Mouse (Mus musculus): Measurements from ENCODE around the gene Psmb8.
"Not testable (repeated sequence)": the region's sequence is repeated elsewhere in the genome, so short reads cannot be mapped to it uniquely, and the experiment has no call there.

Gene Psmb8

GRCm38 (mm10) chr17:34213936-34214335, 16.4 kb downstream of the Psmb8 start:
- DNase-seq (ENCODE audit: low read depth, low spot score), result no peak

DNA sequence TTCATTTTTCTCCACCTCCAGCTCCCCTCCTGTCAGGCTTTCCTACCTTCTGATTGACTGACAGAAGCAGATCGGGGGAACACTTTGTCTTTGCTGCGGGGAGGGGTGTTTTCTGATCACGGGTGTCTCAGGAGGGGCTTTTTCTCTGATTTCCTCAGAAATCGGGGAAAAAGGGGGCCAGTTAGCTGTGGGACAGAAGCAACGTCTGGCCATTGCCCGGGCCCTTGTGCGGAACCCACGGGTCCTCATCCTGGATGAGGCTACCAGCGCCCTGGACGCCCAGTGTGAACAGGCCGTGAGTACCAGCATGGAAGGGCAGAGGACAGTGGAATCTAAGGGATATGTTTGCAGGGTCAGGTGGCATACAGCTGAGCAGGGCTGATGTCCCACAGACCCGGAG, 17.7 kb downstream of the Psmb8 start:
- no peak for DNase-seq (ENCODE audit: low read depth, low spot score)

DNA sequence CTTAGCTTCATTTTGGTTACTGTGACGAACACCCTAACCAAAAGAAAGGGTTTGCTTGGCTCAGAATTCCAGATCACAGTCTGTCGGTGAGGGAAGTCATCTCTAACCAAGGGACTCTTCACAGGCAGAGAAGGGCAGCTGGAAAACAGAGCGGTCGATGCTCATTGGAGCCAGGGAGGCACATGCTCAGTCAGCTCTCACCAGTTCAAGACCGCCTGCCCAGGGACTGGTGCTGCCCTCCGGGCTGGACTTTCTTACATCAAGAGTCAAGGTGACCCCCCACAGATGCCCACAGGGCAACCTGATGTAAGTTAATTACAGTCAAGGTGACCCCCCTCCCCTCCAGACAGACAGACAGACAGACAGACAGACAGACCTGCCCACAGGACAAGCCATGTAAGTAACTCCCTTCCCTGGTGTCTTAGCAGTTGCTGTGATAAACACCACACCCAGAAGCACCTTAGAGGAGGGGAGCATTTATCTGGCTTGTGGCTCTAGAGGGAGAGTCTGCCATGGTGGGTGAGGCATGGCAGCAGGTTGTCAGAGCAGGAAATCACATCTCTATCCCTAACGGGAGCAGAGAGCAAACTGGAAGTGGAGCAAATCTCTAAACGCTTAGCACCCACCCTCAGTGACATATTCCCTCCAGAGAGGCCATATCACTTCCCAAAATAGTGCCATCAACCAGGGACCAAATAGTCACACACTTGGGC, 19.9 kb downstream of the Psmb8 start:
- DNase-seq (ENCODE audit: low read depth, low spot score), result no peak

DNA sequence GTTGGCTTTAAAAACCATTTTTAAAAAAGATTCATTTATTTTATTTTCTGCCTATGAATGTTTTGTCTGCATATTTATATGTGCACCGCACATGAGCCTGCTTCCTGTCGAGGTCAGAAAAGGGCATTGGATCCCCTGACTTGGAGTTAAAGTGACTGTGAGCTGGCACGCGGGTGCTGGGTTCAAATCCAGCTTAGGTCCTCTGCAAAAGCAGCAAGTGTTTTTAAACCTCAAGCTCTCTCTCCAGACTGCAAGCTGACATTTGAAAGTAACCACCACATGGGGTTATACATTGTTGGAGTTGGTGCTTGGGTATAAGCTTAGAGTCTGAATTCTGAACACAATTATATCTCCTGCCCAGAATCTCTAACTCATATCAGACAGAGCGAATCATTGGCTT, 20.5 kb downstream of the Psmb8 start:
- DNase-seq (ENCODE audit: low read depth, low spot score), result no peak

GRCm38 (mm10) chr17:34218675-34219074, 21.2 kb downstream of the Psmb8 start:
- DNase-seq (ENCODE audit: low read depth, low spot score), result no peak

DNA sequence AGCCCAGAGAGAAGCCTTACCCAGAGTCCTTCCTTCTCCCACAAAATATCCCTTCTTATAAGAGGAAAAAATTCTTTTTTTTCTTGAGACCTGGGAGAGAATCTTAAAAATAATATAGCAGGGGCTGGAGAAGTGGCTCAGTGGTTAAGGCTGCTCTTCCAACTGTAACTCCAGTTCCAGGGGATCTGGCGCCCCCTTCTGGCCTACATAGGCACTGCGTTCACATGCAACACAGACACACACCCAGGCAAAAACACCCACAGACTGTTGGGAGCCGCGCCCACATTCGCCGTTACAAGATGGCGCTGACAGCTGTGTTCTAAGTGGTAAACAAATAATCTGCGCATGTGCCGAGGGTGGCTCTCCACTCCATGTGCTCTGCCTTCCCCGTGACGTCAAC, 21.6 kb downstream of the Psmb8 start:
- not testable (repeated sequence) for DNase-seq (ENCODE audit: low read depth, low spot score)

- not testable (repeated sequence) for DNase-seq (ENCODE audit: low read depth, low spot score)
Observed at GRCm38 (mm10) chr17:34219801-34220200, 22.3 kb downstream of the Psmb8 start.

DNA sequence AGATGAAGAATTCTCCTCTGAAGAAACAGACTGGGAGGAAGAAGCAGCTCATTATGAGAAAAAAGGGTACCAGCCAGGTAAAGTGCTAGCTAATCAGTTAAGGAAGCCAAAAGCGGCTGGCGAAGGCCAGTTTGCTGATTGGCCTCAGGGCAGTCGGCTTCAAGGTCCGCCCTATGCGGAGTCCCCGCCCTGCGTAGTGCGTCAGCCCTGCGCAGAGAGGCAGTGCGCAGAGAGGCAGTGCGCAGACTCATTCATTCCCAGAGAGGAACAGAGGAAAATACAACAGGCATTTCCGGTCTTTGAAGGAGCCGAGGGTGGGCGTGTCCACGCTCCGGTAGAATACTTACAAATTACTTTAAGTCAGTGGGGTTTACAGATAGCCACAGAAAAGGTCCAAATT, 22.9 kb downstream of the Psmb8 start:
- not testable (repeated sequence) for DNase-seq (ENCODE audit: low read depth, low spot score)

- DNase-seq (ENCODE audit: low read depth, low spot score), result no peak
Observed at GRCm38 (mm10) chr17:34224816-34225215, 27.3 kb downstream of the Psmb8 start.

DNA sequence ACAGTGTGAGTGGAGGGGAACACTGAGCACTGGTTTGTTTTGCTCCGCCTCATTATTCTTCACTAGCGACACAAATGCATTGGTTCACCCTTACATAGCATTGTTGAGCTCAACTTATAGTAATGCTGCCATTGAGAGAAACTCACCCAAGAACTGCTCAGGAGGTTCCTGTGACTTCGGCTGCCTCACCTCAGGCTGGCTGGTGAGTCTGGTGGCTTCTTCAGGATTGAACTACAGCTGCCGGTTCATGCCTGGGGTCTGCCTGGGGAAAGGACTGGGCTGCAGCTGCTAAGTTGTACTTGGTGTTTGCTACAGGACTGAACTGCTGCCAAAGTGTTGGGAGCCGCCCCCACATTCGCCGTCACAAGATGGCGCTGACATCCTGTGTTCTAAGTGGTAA, 27.9 kb downstream of the Psmb8 start:
- DNase-seq (ENCODE audit: low read depth, low spot score), result no peak

DNA sequence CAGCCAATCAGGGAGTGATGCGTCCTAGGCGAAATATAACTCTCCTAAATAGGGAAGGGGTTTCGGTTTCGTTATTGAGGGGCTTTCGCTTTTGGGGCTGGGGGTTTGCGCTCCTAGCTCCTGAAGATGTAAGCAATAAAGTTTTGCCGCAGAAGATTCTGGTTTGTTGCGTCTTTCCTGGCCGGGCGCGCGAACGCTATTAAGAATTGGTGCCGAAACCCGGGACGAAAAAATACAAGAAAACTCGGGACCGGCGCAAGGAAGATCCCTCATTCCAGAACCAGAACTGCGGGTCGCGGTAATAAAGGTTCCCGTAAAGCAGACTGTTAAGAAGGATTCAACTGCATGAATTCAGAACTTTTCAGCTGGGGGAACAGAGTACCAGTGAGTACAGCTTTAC, 28.4 kb downstream of the Psmb8 start:
- DNase-seq (ENCODE audit: low read depth, low spot score), result not testable (repeated sequence)

- DNase-seq (ENCODE audit: low read depth, low spot score), result not testable (repeated sequence)
Observed at GRCm38 (mm10) chr17:34230971-34231370, 33.5 kb downstream of the Psmb8 start.

GRCm38 (mm10) chr17:34232021-34232420, 34.5 kb downstream of the Psmb8 start:
- not testable (repeated sequence) for DNase-seq (ENCODE audit: low read depth, low spot score)

DNA sequence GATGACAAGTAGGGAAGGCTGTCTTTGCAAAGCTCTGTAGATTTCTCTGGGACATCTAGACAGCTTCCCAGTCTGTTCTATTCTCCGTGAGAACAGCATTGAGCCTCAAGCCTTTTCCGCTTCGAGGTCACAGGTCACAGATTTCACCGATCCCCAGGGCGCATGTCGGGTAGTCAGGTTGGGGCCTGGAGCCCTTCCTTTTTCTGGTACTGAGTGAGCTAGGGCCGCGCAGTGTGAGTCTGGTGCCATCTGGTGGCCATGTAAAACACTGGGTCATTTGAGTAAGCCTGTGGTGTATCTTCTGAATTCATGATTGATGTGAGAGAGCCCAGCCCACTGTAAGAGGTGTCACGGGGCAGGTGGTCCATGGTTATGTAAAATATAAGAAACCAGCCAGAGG, 37.4 kb downstream of the Psmb8 start:
- DNase-seq (ENCODE audit: low read depth, low spot score), result no peak

DNA sequence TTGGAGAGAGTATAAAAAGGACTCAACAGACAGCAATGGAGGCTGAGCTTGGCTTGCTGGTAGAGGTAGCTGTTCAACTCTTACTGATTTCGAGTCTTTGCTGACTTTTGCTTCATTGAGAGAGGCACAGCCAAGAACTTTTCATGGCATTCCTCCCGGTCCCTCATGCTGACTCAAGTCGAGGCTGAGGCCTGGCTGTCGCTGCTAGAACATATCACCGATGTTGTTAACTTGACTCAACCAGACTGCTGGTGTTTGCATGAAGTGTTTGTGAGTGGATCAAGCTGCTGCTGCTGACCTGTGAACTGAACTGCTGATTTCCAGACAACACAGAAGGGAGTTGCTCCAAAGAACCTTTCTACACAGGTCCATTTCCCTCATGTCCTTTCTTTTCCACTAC, 39.2 kb downstream of the Psmb8 start:
- no peak for DNase-seq (ENCODE audit: low read depth, low spot score)

- no peak for DNase-seq (ENCODE audit: low read depth, low spot score)
Observed at GRCm38 (mm10) chr17:34237741-34238140, 40.2 kb downstream of the Psmb8 start.

- DNase-seq (ENCODE audit: low read depth, low spot score), result no peak
Observed at GRCm38 (mm10) chr17:34238706-34239105, 41.2 kb downstream of the Psmb8 start, which contains the start of gene H2-Ob. TSS of gene H2-Ob (plus strand) at chr17:34238903.

DNA sequence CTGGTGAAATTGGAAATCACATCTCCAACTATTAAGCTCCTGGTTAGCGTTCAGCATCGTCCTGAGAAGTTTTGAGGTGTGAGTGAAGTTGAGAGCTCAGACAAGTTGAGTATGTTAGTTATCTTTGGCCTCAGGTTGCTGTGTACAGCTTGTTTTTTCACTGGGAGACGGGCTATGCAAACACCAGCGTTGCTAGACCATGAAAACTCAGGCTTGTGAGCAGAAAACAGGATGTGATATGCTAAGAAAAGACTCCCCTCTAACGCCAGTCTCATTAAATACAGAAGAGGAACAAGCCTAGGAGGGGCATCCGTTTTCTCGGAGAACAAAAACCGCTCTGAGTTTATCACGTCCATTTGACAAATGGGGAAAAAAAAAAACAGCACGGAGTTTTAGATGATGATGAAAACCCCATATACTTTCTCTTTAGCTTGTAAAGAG, 42.1 kb downstream of the Psmb8 start:
- no peak for DNase-seq (ENCODE audit: low read depth, low spot score)

DNA sequence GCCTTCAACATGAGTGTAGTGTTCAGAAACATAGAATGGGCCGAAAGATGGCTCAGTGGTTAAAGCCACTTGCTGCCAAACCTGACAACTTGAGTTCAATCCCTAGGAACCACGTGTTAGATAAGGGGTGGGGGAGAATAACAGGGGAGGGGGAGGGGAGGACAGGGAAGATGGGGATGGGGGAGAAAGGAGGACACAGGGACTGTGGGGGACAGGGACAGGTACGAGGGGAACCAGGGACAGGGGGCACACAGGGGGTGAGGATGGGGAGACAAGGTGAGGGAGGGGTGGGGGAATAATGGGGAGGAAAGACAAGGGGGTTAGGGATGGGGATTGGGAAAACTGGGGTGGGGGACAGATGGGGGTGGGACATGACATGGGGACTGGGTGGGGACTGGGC, 42.8 kb downstream of the Psmb8 start:
- DNase-seq (ENCODE audit: low read depth, low spot score), result no peak

DNA sequence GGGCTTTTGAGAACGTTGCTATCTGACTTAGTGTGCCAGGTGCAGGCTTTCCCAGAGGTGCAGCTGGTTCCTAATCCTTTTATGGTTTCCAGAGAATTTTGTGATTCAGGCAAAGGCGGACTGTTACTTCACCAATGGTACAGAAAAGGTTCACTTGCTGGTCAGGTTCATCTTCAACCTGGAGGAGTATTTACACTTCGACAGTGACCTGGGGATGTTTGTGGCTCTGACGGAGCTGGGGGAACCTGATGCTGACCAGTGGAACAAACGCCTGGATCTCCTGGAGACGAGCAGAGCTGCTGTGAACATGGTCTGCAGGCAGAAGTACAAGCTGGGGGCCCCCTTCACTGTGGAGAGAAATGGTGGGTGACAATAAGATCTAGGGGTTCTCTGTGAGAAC, 43.4 kb downstream of the Psmb8 start:
- no peak for DNase-seq (ENCODE audit: low read depth, low spot score)

DNA sequence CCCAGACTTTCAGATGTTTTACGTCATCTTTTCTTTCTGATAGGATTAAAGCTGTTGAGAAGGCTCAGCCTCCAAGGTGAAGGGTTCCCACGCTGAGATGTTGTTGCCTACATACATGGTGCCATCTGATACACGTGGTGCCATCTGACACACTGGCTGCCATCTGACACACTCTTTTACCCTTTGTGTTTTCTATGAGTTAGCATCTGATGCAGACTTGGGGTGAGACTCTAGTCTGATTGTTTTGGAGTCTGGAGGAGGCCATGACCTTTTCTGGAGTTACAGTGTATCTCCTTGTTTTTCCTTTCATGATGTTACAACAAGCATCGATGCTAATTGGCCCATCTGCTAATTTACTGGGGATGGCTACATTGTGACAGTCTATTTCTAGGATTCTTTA, 47.1 kb downstream of the Psmb8 start:
- DNase-seq (ENCODE audit: low read depth, low spot score), result no peak

DNA sequence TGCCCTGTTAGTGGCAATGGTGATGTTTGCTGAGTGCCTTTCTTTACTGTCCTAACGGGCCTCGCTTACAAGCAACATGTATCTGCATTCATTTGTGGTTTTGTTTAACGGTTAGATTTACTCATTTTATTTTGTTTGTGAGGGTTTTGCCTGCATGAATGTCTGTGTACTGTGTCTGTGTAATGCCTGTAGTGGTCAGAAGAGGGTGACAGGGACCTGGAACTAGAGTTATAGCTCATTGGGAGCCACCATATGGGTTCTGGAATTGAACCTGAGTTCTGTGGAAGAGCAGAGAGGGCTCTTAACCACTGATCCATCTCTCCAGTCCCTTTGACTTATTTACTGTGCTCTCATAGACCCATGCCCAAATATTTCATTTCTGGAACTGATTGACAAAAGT, 49.5 kb downstream of the Psmb8 start:
- DNase-seq (ENCODE audit: low read depth, low spot score), result no peak

GRCm38 (mm10) chr17:34248764-34249163, 51.2 kb downstream of the Psmb8 start:
- DNase-seq (ENCODE audit: low read depth, low spot score), result no peak

DNA sequence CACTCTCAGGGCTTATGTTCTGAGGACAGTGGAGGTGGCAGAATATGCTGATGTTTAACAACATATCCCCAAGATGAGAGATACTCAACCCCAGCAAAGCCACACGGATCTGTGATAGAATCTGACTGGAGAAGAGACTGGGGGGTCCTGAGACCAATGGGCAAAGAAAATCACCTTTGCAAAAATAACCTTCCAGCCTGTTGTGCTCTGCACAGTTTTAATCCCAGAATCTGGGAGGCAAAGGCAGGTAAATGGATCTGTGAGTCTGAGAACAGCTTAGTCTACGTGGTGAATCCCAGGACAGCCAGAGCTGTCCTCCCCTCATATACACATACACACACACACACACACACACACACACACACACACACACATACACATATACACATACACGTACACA, 51.8 kb downstream of the Psmb8 start:
- DNase-seq (ENCODE audit: low read depth, low spot score), result no peak

All from brain, embryonic 18.5 days (tissue).